Comparison of ENCODE assay signal across 9 mouse cellular contexts in the genomic region with DNA sequence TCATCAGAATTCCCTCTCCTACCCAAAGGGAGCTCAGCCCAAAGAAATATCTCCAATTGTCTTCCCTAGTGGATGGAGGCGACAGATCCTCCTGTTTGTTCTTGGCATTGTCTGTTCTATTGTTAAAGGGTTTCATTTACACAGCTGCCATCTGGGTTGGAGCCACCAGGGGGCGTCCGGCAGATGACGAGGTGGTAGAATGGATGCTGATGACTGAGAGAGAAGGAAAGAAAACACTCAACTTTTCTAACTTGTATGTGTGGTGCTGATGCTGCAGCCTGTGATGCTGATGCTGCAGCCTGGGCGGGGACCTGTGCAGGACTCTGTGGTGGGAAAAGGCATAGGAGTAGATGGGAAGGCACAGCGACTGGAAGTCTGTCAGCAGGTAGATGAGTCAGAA. TPM values are rescaled to one million over a fixed set of nuclear protein-coding genes. Genes with fewer than 3 reads are reported as not detected.
A peak's percentile ranks its signal among the peaks of the same experiment; 100 is the strongest.
DNase-seq lines count a peak whose midpoint lies in the region; ATAC-seq and TF ChIP-seq lines count a peak whose summit lies in the region.
"Had no signal": no experiment of that assay in that cellular context is flagged by ENCODE, and none has a peak within 500 bp of the region (broad histone marks: within the 10 kb centered on the region; RNA-seq: fewer than 3 reads in every experiment).

No protein-coding gene starts in this region.

- H3K27ac ChIP-seq in bone marrow, adult 2 months (ENCODE audit: control insufficient read depth, insufficient read depth, low read depth, low read length, poor library complexity) = no peak overlapping the region
- H3K27ac ChIP-seq in embryonic facial prominence, embryonic 14.5 days (replicated peaks; ENCODE audit: low read depth, low read length) = no peak overlapping the region
- no peak overlapping the region for H3K27ac ChIP-seq in left cerebral cortex, adult 2 months
- H3K27ac ChIP-seq: neural tube, embryonic 13.5 days had no signal

- H3K4me1 ChIP-seq in bone marrow, adult 2 months (ENCODE audit: control insufficient read depth, insufficient read depth, low read length) = no peaks in the 10 kb centered on the region
- H3K4me1 ChIP-seq in embryonic facial prominence, embryonic 14.5 days (ENCODE audit: control insufficient read depth, insufficient read depth, low read length) = no peaks in the 10 kb centered on the region

- no peak overlapping the region for H3K4me3 ChIP-seq in bone marrow, adult 2 months (replicated peaks; ENCODE audit: control insufficient read depth, low read depth, low read length)
- no peak overlapping the region for H3K4me3 ChIP-seq in embryonic facial prominence, embryonic 14.5 days (ENCODE audit: low read depth, low read length)
- H3K4me3 ChIP-seq in left cerebral cortex, adult 2 months = no peak overlapping the region
- H3K4me3 ChIP-seq: neural tube, embryonic 13.5 days had no signal

- no peaks in the 10 kb centered on the region for H3K27me3 ChIP-seq in embryonic facial prominence, embryonic 14.5 days (replicated peaks; ENCODE audit: control insufficient read depth, insufficient read depth, low read length)
- H3K27me3 ChIP-seq: neural tube, embryonic 13.5 days had no signal

- H3K9me3 ChIP-seq in embryonic facial prominence, embryonic 14.5 days (ENCODE audit: control insufficient read depth, low read length) = no peaks in the 10 kb centered on the region
- H3K9me3 ChIP-seq: neural tube, embryonic 13.5 days had no signal

- H3K36me3 ChIP-seq in embryonic facial prominence, embryonic 14.5 days (ENCODE audit: control insufficient read depth, insufficient read depth, low read length) = no peaks in the 10 kb centered on the region
- H3K36me3 ChIP-seq: neural tube, embryonic 13.5 days had no signal

- TF ChIP-seq POLR2A in bone marrow, adult 2 months (IDR thresholded peaks at IDR 0.05; ENCODE audit: borderline replicate concordance, control insufficient read depth, low read depth, low read length) = no peak

- no peak overlapping the region for H3K9ac ChIP-seq in embryonic facial prominence, embryonic 14.5 days (ENCODE audit: low read depth, low read length)
- H3K9ac ChIP-seq: neural tube, embryonic 13.5 days had no signal

- DNase-seq in 3134 (ENCODE audit: extremely low read depth, insufficient read length, low spot score) = peak; percentile 44
- peak; percentile 83 for DNase-seq in CD4-positive, CD25-positive, alpha-beta regulatory T cell, adult 2 months (ENCODE audit: low read depth, low spot score)
- DNase-seq in embryonic facial prominence, embryonic 14.5 days (ENCODE audit: low spot score) = peak; percentile 28
- DNase-seq in heart, postnatal 14 days = peak; percentile 73 to 78
- peak; percentile 55 to 76 for DNase-seq in left cerebral cortex, adult 2 months (ENCODE audit: extremely low spot score in 1 of 2, low spot score in 2 of 2)
- peak; percentile 30 to 54 for DNase-seq in natural killer cell, adult 2 months (ENCODE audit: low spot score in 2 of 2)
- peak; percentile 93 for DNase-seq in thymus, postnatal 4 days

- peak; percentile 82 for TF ChIP-seq CTCF in bone marrow, adult 2 months (IDR thresholded peaks at IDR 0.05; ENCODE audit: control insufficient read depth, insufficient read depth, low read length)
- peak; percentile 84 for TF ChIP-seq CTCF in left cerebral cortex, adult 2 months (IDR thresholded peaks at IDR 0.05)

- ATAC-seq in embryonic facial prominence, embryonic 14.5 days (ENCODE audit: low read depth) = no peak; the same call in 1 of the 2 replicates

- intact Hi-C loops in heart, postnatal 14 days (cut with DNase I) = loop anchor here (1.0 kb wide), 1 partner anchor 70 kb away; no protein-coding TSS in a partner anchor
- intact Hi-C loops in left cerebral cortex, adult 2 months (cut with DNase I) = no loop called here

- H3K4me2 ChIP-seq in embryonic facial prominence, embryonic 14.5 days (ENCODE audit: low read depth, low read length) = no peak overlapping the region
- H3K4me2 ChIP-seq: neural tube, embryonic 13.5 days had no signal

- WGBS in bone marrow, adult 2 months = 24% methylated on average over 6 of the region's 6 CpGs
- 31% methylated on average over 6 of the region's 6 CpGs for WGBS in embryonic facial prominence, embryonic 14.5 days

RNA-seq across cellular contexts. Expression of a gene that starts 14.8 kb away (rescaled TPM):
- polyA plus RNA-seq in bone marrow, adult 2 months (2011; ENCODE audit: insufficient read depth, insufficient read length, low replicate concordance, missing spikeins) = not detected in 2 replicates
- 0.80 and 1.1 TPM in 2 replicates for polyA plus RNA-seq in embryonic facial prominence, embryonic 14.5 days (2014; fragmentation: Nextera tagmentation; extraction: Ambion mirVana)
- not detected for total RNA-seq in heart, postnatal 14 days (2021)
- total RNA-seq in left cerebral cortex, adult 2 months (2021) = under 1 TPM in 1 of 2 experiments, not detected in 1; 0.77 TPM

RNA-seq across cellular contexts. Expression of a gene that starts 42.7 kb away (rescaled TPM):
- 1.9 TPM in 1 of 2 replicates, not detected in the other for polyA plus RNA-seq in bone marrow, adult 2 months (2011; ENCODE audit: insufficient read depth, insufficient read length, low replicate concordance, missing spikeins)
- 3.1 and 3.3 TPM in 2 replicates for polyA plus RNA-seq in embryonic facial prominence, embryonic 14.5 days (2014; fragmentation: Nextera tagmentation; extraction: Ambion mirVana)
- 10 to 100 TPM; 14.1 to 16.1 TPM for total RNA-seq in heart, postnatal 14 days (2021)
- 10 to 100 TPM; 17.1 to 19.1 TPM for total RNA-seq in left cerebral cortex, adult 2 months (2021)

Comparison
In these comparisons a context has a peak if more than half of its experiments do, and no peak if none do; other contexts are left out.
1. DNase-seq: peak in every context shown above with its lines; median percentile 93 in thymus, postnatal 4 days; 83 in CD4-positive, CD25-positive, alpha-beta regulatory T cell, adult 2 months; 76 in heart, postnatal 14 days; 66 in left cerebral cortex, adult 2 months; 44 in 3134; 42 in natural killer cell, adult 2 months; 28 in embryonic facial prominence, embryonic 14.5 days.